Mouse (Mus musculus): ENCODE data around the gene Hif3a.

DNA sequence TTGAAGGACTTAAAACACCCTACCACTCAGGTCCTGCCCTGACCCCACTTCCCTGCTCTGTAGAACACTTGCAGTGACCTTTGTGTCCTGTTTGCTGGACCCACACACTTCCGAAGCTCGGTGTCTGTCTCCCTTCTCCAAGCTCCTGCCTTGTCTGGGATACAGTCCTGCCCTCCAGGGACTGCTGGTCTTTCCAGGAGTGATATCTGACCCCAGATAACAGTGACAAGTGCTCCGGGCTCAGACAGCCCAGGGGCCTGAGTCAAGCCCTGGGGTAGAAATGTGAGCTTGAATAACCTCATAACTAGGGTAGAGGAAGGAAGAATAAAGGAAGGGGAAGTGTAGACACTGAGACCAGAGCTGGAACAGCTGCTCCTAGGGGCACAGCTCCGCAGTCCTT lies 38.5 kb downstream of the Hif3a start:
- TF ChIP-seq CTCF (IDR thresholded peaks at IDR 0.05; ENCODE audit: control insufficient read depth, insufficient read depth, insufficient replicate concordance, low read depth, low read length) = no peak
- TF ChIP-seq POLR2A (IDR thresholded peaks at IDR 0.05; ENCODE audit: control insufficient read depth, low read depth, low read length) = no peak

All from testis, adult 2 months (tissue).